Mouse (Mus musculus) MEL-GATA-1-ER (cell line): Measurements from ENCODE around the gene Lrrc46.

Source experiments
- DNase-seq: peaks from one replicate; pipeline ENCODE4 v3.0.0-alpha.2; 2012; ENCODE audit warnings: low read depth; ENCODE audit errors: extremely low read depth

The Lrrc46 gene

GRCm38 (mm10) chr11:97041022-97041899, at the start of gene Lrrc46, which contains the start of gene Mrpl10:
Gene Lrrc46 (minus strand): TSS chr11:97041407.
Gene Mrpl10 (plus strand): TSS chr11:97041560.
- DNase-seq = peak; percentile 74

- no peak for DNase-seq
Observed at GRCm38 (mm10) chr11:97086365-97086764, 45.2 kb upstream of the Lrrc46 start.

- DNase-seq = no peak
Observed at GRCm38 (mm10) chr11:97084821-97085505, 43.8 kb upstream of the Lrrc46 start.

GRCm38 (mm10) chr11:97083401-97084140, 42.4 kb upstream of the Lrrc46 start:
- DNase-seq = no peak

GRCm38 (mm10) chr11:97082977-97083376, 41.8 kb upstream of the Lrrc46 start:
- peak; percentile 33 for DNase-seq

GRCm38 (mm10) chr11:97080291-97080690, 39.1 kb upstream of the Lrrc46 start:
- DNase-seq = no peak

- DNase-seq = no peak
Observed at GRCm38 (mm10) chr11:97078751-97079150, 37.5 kb upstream of the Lrrc46 start.

- no peak for DNase-seq
Observed at GRCm38 (mm10) chr11:97074235-97074634, 33.0 kb upstream of the Lrrc46 start.

- DNase-seq = no peak
Observed at GRCm38 (mm10) chr11:97072533-97072932, 31.3 kb upstream of the Lrrc46 start.

GRCm38 (mm10) chr11:97071129-97071528, 29.9 kb upstream of the Lrrc46 start:
- no peak for DNase-seq

- DNase-seq = no peak
Observed at GRCm38 (mm10) chr11:97069770-97070169, 28.6 kb upstream of the Lrrc46 start.

- no peak for DNase-seq
Observed at GRCm38 (mm10) chr11:97069333-97069732, 28.1 kb upstream of the Lrrc46 start.

- DNase-seq = no peak
Observed at GRCm38 (mm10) chr11:97066656-97067360, 25.6 kb upstream of the Lrrc46 start.

- no peak for DNase-seq
Observed at GRCm38 (mm10) chr11:97065538-97066295, 24.5 kb upstream of the Lrrc46 start.

GRCm38 (mm10) chr11:97063921-97064295, 22.7 kb upstream of the Lrrc46 start:
- no peak for DNase-seq

- no peak for DNase-seq
Observed at GRCm38 (mm10) chr11:97063274-97063920, 22.2 kb upstream of the Lrrc46 start.

- no peak for DNase-seq
Observed at GRCm38 (mm10) chr11:97052219-97052646, 11.0 kb upstream of the Lrrc46 start.

- DNase-seq = no peak
Observed at GRCm38 (mm10) chr11:97050944-97051586, 9.9 kb upstream of the Lrrc46 start.

- peak; percentile 65 for DNase-seq
Observed at GRCm38 (mm10) chr11:97050216-97050943, 9.2 kb upstream of the Lrrc46 start, which contains the start of gene Osbpl7. Gene Osbpl7 (plus strand): TSS chr11:97050628.
